Mouse (Mus musculus): Measurements from ENCODE around the gene Gm21974. TPM values are rescaled to one million over a fixed set of nuclear protein-coding genes. Genes with fewer than 3 reads are reported as not detected.

The Gm21974 gene
- total and polyA plus RNA-seq, 2 experiments from 2014 or later = not detected

GRCm38 (mm10) chr7:127919290-127919689 is 24.0 kb upstream of the Gm21974 start:
- DNase-seq (ENCODE audit: low spot score) = no peak

GRCm38 (mm10) chr7:127918203-127918602 is 22.9 kb upstream of the Gm21974 start:
- Histone ChIP-seq H3K27ac (no peak overlapping the region), H3K4me1 (ENCODE audit: insufficient read depth, low read length) (0 out of 2 replicates have a peak, but pooled peaks cover under 1% of the 10 kb centered on the region), H3K36me3 (ENCODE audit: insufficient read depth, low read length) (peaks cover 17% of the 10 kb centered on the region; the same call in 1 of the 2 replicates), H3K9me3 (ENCODE audit: low read length) (no peaks in the 10 kb centered on the region), H3K4me2 (ENCODE audit: low read depth, low read length) (no peak overlapping the region), H3K9ac (replicated peaks; ENCODE audit: low read length) (no peak overlapping the region), H3K4me3 (ENCODE audit: low read length) (no peak overlapping the region), H3K27me3 (ENCODE audit: insufficient read depth, low read length) (no peaks in the 10 kb centered on the region)
- WGBS = 54% methylated on average over 3 of the region's 3 CpGs
- no peak for ATAC-seq
- peak; percentile 54 for TF ChIP-seq CTCF (IDR thresholded peaks at IDR 0.05; ENCODE audit: low read depth)
- peak; percentile 36 for DNase-seq (ENCODE audit: low spot score)

More at GRCm38 (mm10) chr7:127919290-127919689, 24.0 kb upstream of the Gm21974 start:
- H3K4me3 ChIP-seq (ENCODE audit: low read length) = no peak overlapping the region
- 82% methylated on average over 7 of the region's 7 CpGs for WGBS
- H3K4me1 ChIP-seq (ENCODE audit: insufficient read depth, low read length) = no peaks in the 10 kb centered on the region
- no peak overlapping the region for H3K9ac ChIP-seq (replicated peaks; ENCODE audit: low read length)
- H3K9me3 ChIP-seq (ENCODE audit: low read length) = no peaks in the 10 kb centered on the region
- no peak overlapping the region for H3K4me2 ChIP-seq (ENCODE audit: low read depth, low read length)
- peaks cover 18% of the 10 kb centered on the region; the same call in 1 of the 2 replicates for H3K36me3 ChIP-seq (ENCODE audit: insufficient read depth, low read length)
- TF ChIP-seq CTCF (IDR thresholded peaks at IDR 0.05; ENCODE audit: low read depth) = peak; percentile 47
- H3K27me3 ChIP-seq (ENCODE audit: insufficient read depth, low read length) = no peaks in the 10 kb centered on the region
- ATAC-seq = no peak; the same call in 1 of the 2 replicates
- no peak overlapping the region for H3K27ac ChIP-seq

- Histone ChIP-seq H3K27ac (no peak overlapping the region), H3K9me3 (ENCODE audit: low read length) (no peaks in the 10 kb centered on the region), H3K4me1 (ENCODE audit: insufficient read depth, low read length) (0 out of 2 replicates have a peak, but pooled peaks cover 3% of the 10 kb centered on the region), H3K9ac (replicated peaks; ENCODE audit: low read length) (no peak overlapping the region), H3K36me3 (ENCODE audit: insufficient read depth, low read length) (peaks cover 12% of the 10 kb centered on the region; the same call in 1 of the 2 replicates), H3K27me3 (ENCODE audit: insufficient read depth, low read length) (no peaks in the 10 kb centered on the region), H3K4me2 (ENCODE audit: low read depth, low read length) (no peak overlapping the region), H3K4me3 (ENCODE audit: low read length) (no peak overlapping the region)
- no peak for TF ChIP-seq CTCF (IDR thresholded peaks at IDR 0.05; ENCODE audit: low read depth)
- DNase-seq (ENCODE audit: low spot score) = no peak
- ATAC-seq = no peak
- 88% methylated on average over 12 of the region's 12 CpGs for WGBS
These were observed 20.0 kb upstream of the Gm21974 start for GRCm38 (mm10) chr7:127915293-127915692.

- Histone ChIP-seq H3K4me1 (ENCODE audit: insufficient read depth, low read length) (0 out of 2 replicates have a peak, but pooled peaks cover 3% of the 10 kb centered on the region), H3K9ac (replicated peaks; ENCODE audit: low read length) (peak overlapping the region; percentile 83), H3K9me3 (ENCODE audit: low read length) (no peaks in the 10 kb centered on the region), H3K4me3 (ENCODE audit: low read length) (peak overlapping the region; percentile 99), H3K27ac (peak overlapping the region; percentile 81; the same call in 1 of the 2 replicates), H3K27me3 (ENCODE audit: insufficient read depth, low read length) (no peaks in the 10 kb centered on the region), H3K4me2 (ENCODE audit: low read depth, low read length) (peak overlapping the region; percentile 84), H3K36me3 (ENCODE audit: insufficient read depth, low read length) (peaks cover 24% of the 10 kb centered on the region; the same call in 1 of the 2 replicates)
- no peak for ATAC-seq
- 28% methylated on average over 4 of the region's 4 CpGs for WGBS
- DNase-seq (ENCODE audit: low spot score) = no peak
- TF ChIP-seq CTCF (IDR thresholded peaks at IDR 0.05; ENCODE audit: low read depth) = no peak
These were observed 17.7 kb upstream of the Gm21974 start for GRCm38 (mm10) chr7:127912938-127913337.

GRCm38 (mm10) chr7:127912190-127912871 is 17.1 kb upstream of the Gm21974 start, which contains the start of gene Kat8:
TSS of gene Kat8 (plus strand) at chr7:127912516.
- H3K27ac ChIP-seq = peak within 1 kb of the TSS; percentile 81
- H3K4me2 ChIP-seq (ENCODE audit: low read depth, low read length) = peak within 1 kb of the TSS; percentile 84
- ATAC-seq (peak; percentile 96), DNase-seq (ENCODE audit: low spot score) (peak; percentile 96)
- peaks cover 30% of the 10 kb centered on the region; the same call in 1 of the 2 replicates for H3K36me3 ChIP-seq (ENCODE audit: insufficient read depth, low read length)
- H3K4me3 ChIP-seq (ENCODE audit: low read length) = peak within 1 kb of the TSS; percentile 99
- peak within 1 kb of the TSS; percentile 83 for H3K9ac ChIP-seq (replicated peaks; ENCODE audit: low read length)
- TF ChIP-seq CTCF (IDR thresholded peaks at IDR 0.05; ENCODE audit: low read depth) = no peak
- WGBS = 2% methylated on average over 40 of the region's 40 CpGs
- no peaks in the 10 kb centered on the region for H3K27me3 ChIP-seq (ENCODE audit: insufficient read depth, low read length)
- no peaks in the 10 kb centered on the region for H3K9me3 ChIP-seq (ENCODE audit: low read length)
- 0 out of 2 replicates have a peak, but pooled peaks cover 3% of the 10 kb centered on the region for H3K4me1 ChIP-seq (ENCODE audit: insufficient read depth, low read length)

- peaks cover 32% of the 10 kb centered on the region; the same call in 1 of the 2 replicates for H3K36me3 ChIP-seq (ENCODE audit: insufficient read depth, low read length)
- no peak overlapping the region for H3K9ac ChIP-seq (replicated peaks; ENCODE audit: low read length)
- no peak overlapping the region for H3K4me3 ChIP-seq (ENCODE audit: low read length)
- no peak for DNase-seq (ENCODE audit: low spot score)
- 89% methylated on average over 4 of the region's 4 CpGs for WGBS
- no peaks in the 10 kb centered on the region for H3K27me3 ChIP-seq (ENCODE audit: insufficient read depth, low read length)
- H3K9me3 ChIP-seq (ENCODE audit: low read length) = no peaks in the 10 kb centered on the region
- no peak overlapping the region for H3K27ac ChIP-seq
- no peak overlapping the region for H3K4me2 ChIP-seq (ENCODE audit: low read depth, low read length)
- no peak for TF ChIP-seq CTCF (IDR thresholded peaks at IDR 0.05; ENCODE audit: low read depth)
- H3K4me1 ChIP-seq (ENCODE audit: insufficient read depth, low read length) = 0 out of 2 replicates have a peak, but pooled peaks cover 10% of the 10 kb centered on the region
- ATAC-seq = no peak
These were observed 13.4 kb upstream of the Gm21974 start for GRCm38 (mm10) chr7:127908656-127909055.
